Mouse (Mus musculus) spleen, adult 2 months (tissue): ENCODE measurements around the gene Gm20388.

ENCODE experiments used
- CTCF ChIP-seq: fragments of 200-500 bp; IDR thresholded peaks from 2 replicates; pipeline ENCODE4 v1.5.1; 2011; ENCODE audit warnings: mild to moderate bottlenecking, inconsistent platforms; ENCODE audit not compliant: insufficient read depth, insufficient read length, insufficient replicate concordance; ENCODE audit errors: extremely low read depth
- POLR2A ChIP-seq: fragments of 200-500 bp; IDR thresholded peaks from 2 replicates; pipeline ENCODE4 v1.6.1; 2011; ENCODE audit warnings: low read depth, low read length, inconsistent platforms

DNA sequence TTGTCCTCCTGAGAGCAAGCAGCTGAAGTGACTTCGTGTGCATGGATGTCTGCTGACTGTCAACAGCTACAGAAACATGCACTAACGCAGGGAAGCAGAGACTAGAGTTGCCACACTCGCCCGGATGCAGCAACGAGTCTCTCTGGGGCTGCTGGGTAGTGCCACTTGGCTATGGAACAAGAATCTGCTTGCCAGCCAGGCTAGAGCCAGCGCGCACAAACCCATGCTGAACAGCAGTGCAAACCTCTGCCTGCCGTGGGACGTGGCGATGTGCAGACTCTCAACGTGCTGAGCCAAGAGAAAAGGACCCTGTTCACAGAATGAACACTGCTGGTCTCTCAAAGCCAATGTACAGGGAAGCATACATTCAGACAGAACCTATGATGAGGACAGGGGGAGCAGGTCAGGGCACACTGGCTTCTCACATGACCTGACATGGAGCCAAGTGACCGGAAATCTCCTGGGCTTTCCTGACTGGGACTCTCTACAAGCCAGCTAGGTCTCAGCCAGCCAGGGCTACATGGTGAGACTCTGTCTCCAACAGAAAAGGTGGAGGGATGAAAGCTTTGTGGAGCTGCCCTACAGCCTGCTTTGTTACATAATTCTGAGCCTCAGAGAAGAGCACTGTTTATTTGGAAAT, 1901.4 kb downstream of the Gm20388 start:
- TF ChIP-seq POLR2A: no peak
- TF ChIP-seq CTCF: no peak
